Mouse (Mus musculus): ENCODE measurements around the gene Xylb.
"Not testable (repeated sequence)": the region's sequence is repeated elsewhere in the genome, so short reads cannot be mapped to it uniquely, and the experiment has no call there.

Xylb gene

GRCm38 (mm10) chr9:119340909-119341816, 16.0 kb upstream of the Xylb start, which contains the start of gene Myd88:
Myd88 (minus strand) TSS chr9:119341411.
- DNase-seq (ENCODE audit: low spot score): peak; percentile 99

- DNase-seq (ENCODE audit: low spot score): peak; percentile 48
Measured at GRCm38 (mm10) chr9:119342728-119343127, 14.5 kb upstream of the Xylb start.

GRCm38 (mm10) chr9:119346376-119346775, 10.8 kb upstream of the Xylb start:
- no peak for DNase-seq (ENCODE audit: low spot score)

- DNase-seq (ENCODE audit: low spot score): no peak
Measured at GRCm38 (mm10) chr9:119350531-119350930, 6.7 kb upstream of the Xylb start.

- DNase-seq (ENCODE audit: low spot score): no peak
Measured at GRCm38 (mm10) chr9:119350947-119351705, 6.1 kb upstream of the Xylb start.

- peak; percentile 79 for DNase-seq (ENCODE audit: low spot score)
Measured at GRCm38 (mm10) chr9:119352060-119352459, 5.1 kb upstream of the Xylb start.

- DNase-seq (ENCODE audit: low spot score): no peak
Measured at GRCm38 (mm10) chr9:119353926-119354325, 3.3 kb upstream of the Xylb start.

GRCm38 (mm10) chr9:119355943-119356342, 1.2 kb upstream of the Xylb start:
- DNase-seq (ENCODE audit: low spot score): no peak

- no peak for DNase-seq (ENCODE audit: low spot score)
Measured at GRCm38 (mm10) chr9:119358058-119358429, 863 bp downstream of the Xylb start.

GRCm38 (mm10) chr9:119361416-119361815, 4.2 kb downstream of the Xylb start:
- DNase-seq (ENCODE audit: low spot score): no peak

GRCm38 (mm10) chr9:119363229-119363628, 6.0 kb downstream of the Xylb start:
- DNase-seq (ENCODE audit: low spot score): no peak

- no peak for DNase-seq (ENCODE audit: low spot score)
Measured at GRCm38 (mm10) chr9:119365284-119365683, 8.1 kb downstream of the Xylb start, which contains the start of gene Slc22a14. Slc22a14 (minus strand) TSS chr9:119365553.

GRCm38 (mm10) chr9:119368367-119368766, 11.2 kb downstream of the Xylb start:
- DNase-seq (ENCODE audit: low spot score): no peak

- DNase-seq (ENCODE audit: low spot score): not testable (repeated sequence)
Measured at GRCm38 (mm10) chr9:119370770-119371169, 13.6 kb downstream of the Xylb start.

GRCm38 (mm10) chr9:119371251-119371650, 14.1 kb downstream of the Xylb start:
- no peak for DNase-seq (ENCODE audit: low spot score)

GRCm38 (mm10) chr9:119375008-119375407, 17.8 kb downstream of the Xylb start:
- DNase-seq (ENCODE audit: low spot score): no peak

- DNase-seq (ENCODE audit: low spot score): no peak
Measured at GRCm38 (mm10) chr9:119375556-119375955, 18.4 kb downstream of the Xylb start.

- DNase-seq (ENCODE audit: low spot score): no peak
Measured at GRCm38 (mm10) chr9:119378231-119378630, 21.1 kb downstream of the Xylb start.

- no peak for DNase-seq (ENCODE audit: low spot score)
Measured at GRCm38 (mm10) chr9:119382603-119383002, 25.4 kb downstream of the Xylb start.

- no peak for DNase-seq (ENCODE audit: low spot score)
Measured at GRCm38 (mm10) chr9:119388956-119389355, 31.8 kb downstream of the Xylb start.

- no peak for DNase-seq (ENCODE audit: low spot score)
Measured at GRCm38 (mm10) chr9:119390214-119390613, 33.0 kb downstream of the Xylb start.

GRCm38 (mm10) chr9:119394808-119395207, 37.6 kb downstream of the Xylb start:
- DNase-seq (ENCODE audit: low spot score): no peak

- peak; percentile 14 for DNase-seq (ENCODE audit: low spot score)
Measured at GRCm38 (mm10) chr9:119401351-119401750, 44.2 kb downstream of the Xylb start.

Data from lung, postnatal 25 days (tissue).